Mouse (Mus musculus) brain, embryonic 14.5 days (tissue): Measurements from ENCODE around the gene Map2k2. TPM values are rescaled to one million over a fixed set of nuclear protein-coding genes. Genes with fewer than 3 reads are reported as not detected.
"Not testable (repeated sequence)": the region's sequence is repeated elsewhere in the genome, so short reads cannot be mapped to it uniquely, and the experiment has no call there.

Experiments
- DNase-seq: peaks from one replicate; pipeline ENCODE4 v3.0.0-alpha.2; 2011; ENCODE audit warnings: low read depth
- CTCF ChIP-seq: fragments of 200-500 bp; IDR thresholded peaks from 2 replicates; pipeline ENCODE4 v1.5.1; 2012; ENCODE audit warnings: inconsistent platforms, mild to moderate bottlenecking, moderate library complexity, borderline replicate concordance; ENCODE audit not compliant: insufficient read depth, insufficient read length; ENCODE audit errors: extremely low read depth
- POLR2A ChIP-seq: fragments of 200-500 bp; IDR thresholded peaks from 2 replicates; pipeline ENCODE4 v1.6.1; 2012; ENCODE audit warnings: mild to moderate bottlenecking, inconsistent platforms, borderline replicate concordance; ENCODE audit not compliant: poor library complexity, insufficient read depth, insufficient read length, severe bottlenecking; ENCODE audit errors: extremely low read depth
- polyA plus RNA-seq: library from polyadenylated mRNA; depleted of rRNA; stranded (reverse); fragments of >200 nt; gene quantifications from 2 replicates; pipeline ENCODE4 v1.2.3, GENCODE M21; 2012; rRNA removed

The Map2k2 gene
- polyA plus RNA-seq, 1 experiment: 214 TPM

- TF ChIP-seq CTCF (no peak), POLR2A (no peak)
These were observed 70.3 kb downstream of the Map2k2 start for GRCm38 (mm10) chr10:81175936-81176465.

GRCm38 (mm10) chr10:81176466-81177271 is 71.0 kb downstream of the Map2k2 start, which contains the start of gene Eef2:
Gene Eef2 (plus strand): TSS chr10:81176631.
- peak; percentile 98 for DNase-seq
- TF ChIP-seq POLR2A: peak; percentile 96; the same call in 1 of the 2 replicates
- no peak for TF ChIP-seq CTCF

More at GRCm38 (mm10) chr10:81175936-81176465, 70.3 kb downstream of the Map2k2 start:
- no peak for DNase-seq

DNA sequence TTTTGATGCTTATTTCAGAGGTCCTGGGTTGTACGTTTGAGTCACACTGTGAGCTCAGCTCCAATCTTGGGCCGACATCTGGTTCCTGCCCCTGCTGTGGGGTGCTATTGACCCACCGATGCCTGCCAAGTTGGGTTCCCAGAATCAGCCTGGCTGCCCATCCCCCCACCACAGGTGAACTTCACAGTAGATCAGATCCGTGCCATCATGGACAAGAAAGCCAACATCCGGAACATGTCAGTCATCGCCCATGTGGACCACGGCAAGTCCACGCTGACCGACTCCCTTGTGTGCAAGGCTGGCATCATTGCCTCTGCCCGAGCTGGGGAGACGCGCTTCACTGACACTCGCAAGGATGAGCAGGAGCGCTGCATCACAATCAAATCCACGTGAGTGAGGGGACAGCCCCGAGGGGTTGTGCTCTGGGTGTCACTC is 71.8 kb downstream of the Map2k2 start:
- no peak for TF ChIP-seq POLR2A
- TF ChIP-seq CTCF: no peak
- DNase-seq: no peak

- TF ChIP-seq CTCF (no peak), POLR2A (no peak)
- no peak for DNase-seq
These were observed 72.4 kb downstream of the Map2k2 start for GRCm38 (mm10) chr10:81177958-81178712.

GRCm38 (mm10) chr10:81178927-81179326 is 73.2 kb downstream of the Map2k2 start:
- no peak for TF ChIP-seq POLR2A
- TF ChIP-seq CTCF: no peak
- no peak for DNase-seq

- no peak for DNase-seq
- TF ChIP-seq POLR2A (no peak), CTCF (no peak)
These were observed 74.0 kb downstream of the Map2k2 start for GRCm38 (mm10) chr10:81179451-81180342.

GRCm38 (mm10) chr10:81180946-81181345 is 75.2 kb downstream of the Map2k2 start:
- no peak for DNase-seq
- no peak for TF ChIP-seq POLR2A
- TF ChIP-seq CTCF: no peak

DNA sequence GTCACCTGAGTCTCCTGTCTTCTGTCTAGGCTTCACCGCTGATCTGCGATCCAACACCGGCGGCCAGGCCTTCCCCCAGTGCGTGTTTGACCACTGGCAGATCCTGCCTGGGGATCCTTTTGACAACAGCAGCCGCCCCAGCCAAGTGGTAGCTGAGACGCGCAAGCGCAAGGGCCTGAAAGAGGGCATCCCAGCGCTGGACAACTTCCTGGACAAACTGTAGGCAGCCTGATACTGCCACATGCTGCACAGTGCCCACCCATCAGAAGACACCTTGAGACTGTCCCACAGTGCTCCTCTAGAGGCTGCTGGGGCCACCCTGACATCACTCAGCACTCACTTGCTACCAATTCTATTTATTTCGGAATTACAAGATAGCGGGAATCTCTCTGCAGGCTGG is 76.1 kb downstream of the Map2k2 start:
- DNase-seq: not testable (repeated sequence)

GRCm38 (mm10) chr10:81182336-81183333 is 76.9 kb downstream of the Map2k2 start, which contains the start of gene Dapk3:
Gene Dapk3 (plus strand): TSS chr10:81183005.
- DNase-seq: peak; percentile 100
- TF ChIP-seq CTCF: no peak
- no peak; the same call in 1 of the 2 replicates for TF ChIP-seq POLR2A

Other genes starting within 250 kb of the Map2k2 start
- 0.22 and 0.26 TPM in 2 replicates for gene Tmprss9, start 234.1 kb upstream of the Map2k2 start, polyA plus RNA-seq
- 174 and 253 TPM in 2 replicates for gene Timm13, start 204.9 kb upstream of the Map2k2 start, polyA plus RNA-seq
- gene Lmnb2, start 187.7 kb upstream of the Map2k2 start, polyA plus RNA-seq: 58.8 and 72.3 TPM in 2 replicates
- 8.4 and 8.5 TPM in 2 replicates for gene Gadd45b, start 175.8 kb upstream of the Map2k2 start, polyA plus RNA-seq
- gene Gng7, start 91.0 kb upstream of the Map2k2 start, polyA plus RNA-seq: 13.3 and 13.6 TPM in 2 replicates
- 41.5 and 66.5 TPM in 2 replicates for gene Diras1, start 80.3 kb upstream of the Map2k2 start, polyA plus RNA-seq
- gene Slc39a3, start 68.5 kb upstream of the Map2k2 start, polyA plus RNA-seq: 70.0 and 77.9 TPM in 2 replicates
- 326 and 369 TPM in 2 replicates for gene Sgta, start 45.7 kb upstream of the Map2k2 start, polyA plus RNA-seq
- 69.5 and 86.1 TPM in 2 replicates for gene Thop1, start 35.9 kb upstream of the Map2k2 start, polyA plus RNA-seq
- gene Creb3l3, start 7.0 kb upstream of the Map2k2 start, polyA plus RNA-seq: 0.19 and 0.20 TPM in 2 replicates
- 9.2 and 12.7 TPM in 2 replicates for gene Zbtb7a, start 29.3 kb downstream of the Map2k2 start, polyA plus RNA-seq
- 38.4 and 47.8 TPM in 2 replicates for gene Pias4, start 62.0 kb downstream of the Map2k2 start, polyA plus RNA-seq
- 1,504 and 1,952 TPM in 2 replicates for gene Eef2, start 70.7 kb downstream of the Map2k2 start, polyA plus RNA-seq
- 82.3 and 88.4 TPM in 2 replicates for gene Dapk3, start 77.1 kb downstream of the Map2k2 start, polyA plus RNA-seq
- not detected in 2 replicates for gene 4930442H23Rik, start 77.9 kb downstream of the Map2k2 start, polyA plus RNA-seq
- gene Nmrk2, start 96.1 kb downstream of the Map2k2 start, polyA plus RNA-seq: 0.18 and 0.21 TPM in 2 replicates
- gene Atcay, start 124.9 kb downstream of the Map2k2 start, polyA plus RNA-seq: 134 and 169 TPM in 2 replicates
- 59.8 and 63.6 TPM in 2 replicates for gene Zfr2, start 127.2 kb downstream of the Map2k2 start, polyA plus RNA-seq
- gene Matk, start 147.0 kb downstream of the Map2k2 start, polyA plus RNA-seq: 30.6 and 31.9 TPM in 2 replicates
- 67.0 and 72.1 TPM in 2 replicates for gene Mrpl54, start 161.0 kb downstream of the Map2k2 start, polyA plus RNA-seq
- gene Apba3, start 161.0 kb downstream of the Map2k2 start, polyA plus RNA-seq: 45.2 and 47.0 TPM in 2 replicates
- 4.6 and 4.9 TPM in 2 replicates for gene Tjp3, start 185.7 kb downstream of the Map2k2 start, polyA plus RNA-seq
- 267 and 268 TPM in 2 replicates for gene Pip5k1c, start 187.0 kb downstream of the Map2k2 start, polyA plus RNA-seq
- 41.4 and 44.3 TPM in 2 replicates for gene Cactin, start 215.2 kb downstream of the Map2k2 start, polyA plus RNA-seq
- 5.0 and 5.3 TPM in 2 replicates for gene Tbxa2r, start 222.8 kb downstream of the Map2k2 start, polyA plus RNA-seq
- 0.05 and 0.16 TPM in 2 replicates for gene Gipc3, start 237.4 kb downstream of the Map2k2 start, polyA plus RNA-seq
- 49.5 and 63.8 TPM in 2 replicates for gene Hmg20b, start 244.6 kb downstream of the Map2k2 start, polyA plus RNA-seq